Mouse (Mus musculus): Measurements from ENCODE around the gene Golga7b.

- no peak for TF ChIP-seq POLR2A (IDR thresholded peaks at IDR 0.05; ENCODE audit: insufficient read depth, low read length)
- TF ChIP-seq CTCF (IDR thresholded peaks at IDR 0.05; ENCODE audit: low read depth, low read length) = no peak
These were observed 9.6 kb upstream of the Golga7b start for GRCm38 (mm10) chr19:42237602-42238340.
